Comparison of ENCODE assay signal across 8 mouse cellular contexts in the genomic region with DNA sequence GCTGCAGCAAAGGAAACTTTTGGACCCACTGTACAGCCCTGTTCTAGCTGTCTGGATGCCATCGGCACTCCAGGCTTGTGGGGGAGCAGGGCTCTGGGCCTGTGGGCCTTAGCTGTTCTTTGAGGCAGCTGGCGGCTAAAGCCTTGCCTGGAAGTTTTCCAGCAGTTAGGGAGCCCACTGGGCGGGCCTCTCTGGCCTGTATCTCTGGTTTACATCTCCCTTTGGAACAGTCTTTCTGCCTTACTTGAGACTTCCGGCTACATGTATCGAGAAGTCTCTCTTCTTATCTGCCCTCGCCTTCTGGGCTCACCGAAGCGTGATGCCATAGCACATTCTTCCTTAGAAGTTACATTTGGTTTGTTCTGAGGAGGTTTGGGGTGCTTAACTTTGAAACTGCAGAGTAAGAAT.
DNase-seq lines count a peak whose midpoint lies in the region; ATAC-seq and TF ChIP-seq lines count a peak whose summit lies in the region.

No protein-coding gene starts in this region.

- H3K9me3 ChIP-seq in kidney, embryonic 14.5 days (ENCODE audit: control insufficient read depth, low read length) = no peaks in the 10 kb centered on the region; the same call in 1 of the 2 replicates

- no peak for DNase-seq in kidney, adult 2 months
- DNase-seq in c-Kit-positive CD71-negative TER-119-negative erythroid progenitor cells, embryonic 14.5 days (ENCODE audit: low read depth) = peak; percentile 10
- peak; percentile 34 for DNase-seq in lung, postnatal 14 days
- no peak for DNase-seq in layer of hippocampus, postnatal 25 days (ENCODE audit: extremely low spot score in 1 of 2, low spot score in 1 of 2)

- H3K4me1 ChIP-seq in kidney, embryonic 14.5 days (ENCODE audit: control insufficient read depth, insufficient read depth, low read length) = peaks cover 11% of the 10 kb centered on the region
- H3K4me1 ChIP-seq in kidney, adult 2 months (ENCODE audit: control insufficient read depth, insufficient read depth, low read length) = no peaks in the 10 kb centered on the region

- H3K4me3 ChIP-seq in kidney, embryonic 14.5 days (ENCODE audit: low read length) = no peak overlapping the region
- H3K4me3 ChIP-seq in kidney, adult 2 months (ENCODE audit: insufficient read depth, low read depth, low read length) = no peak overlapping the region

- H3K4me2 ChIP-seq in kidney, embryonic 14.5 days (replicated peaks; ENCODE audit: low read depth, low read length) = no peak overlapping the region

- peak overlapping the region; percentile 69; the same call in 1 of the 2 replicates for H3K27ac ChIP-seq in kidney, embryonic 14.5 days (ENCODE audit: low read depth, low read length)
- H3K27ac ChIP-seq in kidney, adult 2 months (ENCODE audit: insufficient read depth, low read depth, low read length) = no peak overlapping the region

- TF ChIP-seq CTCF in kidney, adult 2 months (conservative IDR thresholded peaks at IDR 0.05; ENCODE audit: insufficient read depth, insufficient read length, low read depth, low read length) = no peak

- peak; percentile 46; the same call in 1 of the 2 replicates for ATAC-seq in kidney, embryonic 14.5 days (ENCODE audit: low FRiP score, low TSS enrichment)
- peak; percentile 85 for ATAC-seq in erythroblast, adult 5-6 weeks (replicated peaks; ENCODE audit: low FRiP score, poor library complexity, severe bottlenecking)
- ATAC-seq in CD4-positive, CD25-positive, alpha-beta regulatory T cell, adult 4 months = no peak
- ATAC-seq in monocyte, adult 5-6 weeks (replicated peaks; ENCODE audit: insufficient number of reproducible peaks, low FRiP score, low TSS enrichment, poor library complexity, severe bottlenecking) = no peak

- H3K9ac ChIP-seq in kidney, embryonic 14.5 days (ENCODE audit: low read depth, low read length) = no peak overlapping the region

- no peaks in the 10 kb centered on the region for H3K36me3 ChIP-seq in kidney, embryonic 14.5 days (ENCODE audit: control insufficient read depth, insufficient read depth, low read length)
- no peaks in the 10 kb centered on the region for H3K36me3 ChIP-seq in kidney, adult 2 months (ENCODE audit: control insufficient read depth, insufficient read depth, low read length)

- TF ChIP-seq POLR2A in kidney, adult 2 months (IDR thresholded peaks at IDR 0.05; ENCODE audit: low read depth, low read length) = no peak

- WGBS in kidney, embryonic 14.5 days = 65% methylated on average over 8 of the region's 8 CpGs
- 58% methylated on average over 8 of the region's 8 CpGs for WGBS in kidney, adult 2 months

- no peaks in the 10 kb centered on the region for H3K27me3 ChIP-seq in kidney, embryonic 14.5 days (ENCODE audit: control insufficient read depth, insufficient read depth, low read length)
- no peaks in the 10 kb centered on the region for H3K27me3 ChIP-seq in kidney, adult 2 months (replicated peaks; ENCODE audit: control insufficient read depth, insufficient read depth, low read length)

Comparison
In these comparisons a context has a peak if more than half of its experiments do, and no peak if none do; other contexts are left out.
1. ATAC-seq: peak in kidney, embryonic 14.5 days (single experiment) and erythroblast, adult 5-6 weeks (single experiment); none in CD4-positive, CD25-positive, alpha-beta regulatory T cell, adult 4 months (single experiment) and monocyte, adult 5-6 weeks (single experiment).
2. DNase-seq: peak in c-Kit-positive CD71-negative TER-119-negative erythroid progenitor cells, embryonic 14.5 days (single experiment) and lung, postnatal 14 days (single experiment); none in kidney, adult 2 months (single experiment) and layer of hippocampus, postnatal 25 days (0 of 2).